Mouse (Mus musculus) G1E (cell line): Measurements from ENCODE around the gene H2-Q1. TPM values are rescaled to one million over a fixed set of nuclear protein-coding genes. Genes with fewer than 3 reads are reported as not detected.
"Not testable (repeated sequence)": the region's sequence is repeated elsewhere in the genome, so short reads cannot be mapped to it uniquely, and the experiment has no call there.

Experiments used
- ATAC-seq: 2 replicates; pipeline ENCODE4 v1.8.0; 2016; ENCODE audit warnings: mild to moderate bottlenecking; ENCODE audit not compliant: insufficient number of reproducible peaks, poor library complexity, low FRiP score, severe bottlenecking; ENCODE audit errors: extremely low read depth
- DNase-seq: peaks from one replicate; pipeline ENCODE4 v3.0.0; 2012; ENCODE audit warnings: low spot score
- H3K27me3 ChIP-seq: 2 replicates; pipeline ENCODE4 v1.6.1; 2012; ENCODE audit warnings: mild to moderate bottlenecking, low read length, inconsistent platforms; ENCODE audit not compliant: insufficient read depth
- H3K36me3 ChIP-seq: replicated peaks from 2 replicates; pipeline ENCODE3; 2012; ENCODE audit warnings: mild to moderate bottlenecking, inconsistent platforms
- H3K4me1 ChIP-seq: 2 replicates; pipeline ENCODE4 v1.6.1; 2012; ENCODE audit warnings: low read depth, low read length, inconsistent platforms, mixed read lengths; ENCODE audit not compliant: insufficient read depth
- H3K4me3 ChIP-seq: 2 replicates; pipeline ENCODE4 v1.5.1; 2012; ENCODE audit warnings: low read depth, mild to moderate bottlenecking, inconsistent platforms, low read length, moderate library complexity, mixed read lengths
- H3K9me3 ChIP-seq: replicated peaks from 2 replicates; pipeline ENCODE4 v1.6.1; 2012; ENCODE audit warnings: inconsistent platforms
- CTCF ChIP-seq: IDR thresholded peaks from 2 replicates; pipeline ENCODE4 v1.5.1; 2012; ENCODE audit warnings: low read depth, low read length, inconsistent platforms, mixed read lengths
- GATA1 ChIP-seq: IDR thresholded peaks from 2 replicates; pipeline ENCODE4 v1.6.1; 2012; ENCODE audit warnings: borderline replicate concordance, low read length, inconsistent platforms, mixed read lengths
- GATA2 ChIP-seq: IDR thresholded peaks from 2 replicates; pipeline ENCODE4 v1.6.1; 2012; ENCODE audit warnings: low read depth, low read length, inconsistent platforms, borderline replicate concordance
- POLR2AphosphoS5 ChIP-seq: IDR thresholded peaks from 2 replicates; pipeline ENCODE4 v1.6.1; 2012; ENCODE audit warnings: low read depth, low read length, inconsistent platforms; ENCODE audit not compliant: insufficient replicate concordance
- TAL1 ChIP-seq: conservative IDR thresholded peaks from 2 replicates; pipeline ENCODE4 v1.6.1; 2012; ENCODE audit warnings: low read depth, low read length, inconsistent platforms, mixed read lengths
- polyA plus RNA-seq: library from polyadenylated mRNA; stranded (reverse); fragments of >175 nt; gene quantifications from 2 replicates; pipeline ENCODE4 v1.2.3, GENCODE M21; 2012
- total RNA-seq, 2 experiments: library from RNA; stranded (forward) in 1 of 2; stranded (reverse) in 1 of 2; fragments of 200-1000 nt in 1 of 2; fragments of >200 nt in 1 of 2; fragmentation: Nextera tagmentation in 1 of 2; gene quantifications; 2 replicates each; pipeline ENCODE4 v1.2.3; 2014 to 2017

Gene H2-Q1
- total and polyA plus RNA-seq, 3 experiments: 0.16 TPM; not detected in 2

GRCm38 (mm10) chr17:35342071-35342671, 22.0 kb downstream of the H2-Q1 start, which contains the start of gene H2-Q2:
Gene H2-Q2 (plus strand): TSS chr17:35342242.
- Histone ChIP-seq H3K27me3 (peaks cover 19% of the 10 kb centered on the region), H3K4me1 (no peaks in the 10 kb centered on the region), H3K4me3 (no peak within 1 kb of the TSS; the same call in 1 of the 2 replicates), H3K9me3 (no peaks in the 10 kb centered on the region), H3K36me3 (no peaks in the 10 kb centered on the region)
- ATAC-seq: no peak
- DNase-seq: no peak
- no peak for TF ChIP-seq GATA1
- no peak for TF ChIP-seq TAL1
- TF ChIP-seq POLR2AphosphoS5: no peak
- TF ChIP-seq CTCF: no peak
- TF ChIP-seq GATA2: no peak

- no peak for ATAC-seq
- H3K27me3 ChIP-seq: peaks cover 19% of the 10 kb centered on the region
- DNase-seq: no peak
- H3K36me3 ChIP-seq: no peaks in the 10 kb centered on the region
- no peak overlapping the region for H3K4me3 ChIP-seq
- H3K9me3 ChIP-seq: no peaks in the 10 kb centered on the region
- TF ChIP-seq GATA2: no peak
- TF ChIP-seq TAL1: no peak
- no peak for TF ChIP-seq POLR2AphosphoS5
- no peak for TF ChIP-seq CTCF
- TF ChIP-seq GATA1: no peak
- H3K4me1 ChIP-seq: no peaks in the 10 kb centered on the region
Observed at GRCm38 (mm10) chr17:35342711-35343476, 22.7 kb downstream of the H2-Q1 start.

- ATAC-seq, H3K4me3 ChIP-seq, DNase-seq, H3K4me1 ChIP-seq, H3K9me3 ChIP-seq, H3K27me3 ChIP-seq, H3K36me3 ChIP-seq: not testable (repeated sequence)
Observed at GRCm38 (mm10) chr17:35347659-35348058, 27.5 kb downstream of the H2-Q1 start.

- not testable (repeated sequence) for H3K27me3 ChIP-seq, H3K36me3 ChIP-seq, H3K4me1 ChIP-seq, ATAC-seq, H3K4me3 ChIP-seq, H3K9me3 ChIP-seq, DNase-seq
Observed at GRCm38 (mm10) chr17:35353275-35353674, 33.1 kb downstream of the H2-Q1 start.

GRCm38 (mm10) chr17:35354071-35354470, 33.9 kb downstream of the H2-Q1 start:
- Histone ChIP-seq H3K9me3 (no peaks in the 10 kb centered on the region), H3K4me1 (no peaks in the 10 kb centered on the region), H3K27me3 (no peaks in the 10 kb centered on the region), H3K4me3 (no peak overlapping the region), H3K36me3 (no peaks in the 10 kb centered on the region)
- no peak for TF ChIP-seq POLR2AphosphoS5
- no peak for TF ChIP-seq CTCF
- no peak for TF ChIP-seq GATA2
- TF ChIP-seq TAL1: no peak
- TF ChIP-seq GATA1: no peak
- ATAC-seq (no peak), DNase-seq (no peak)

- Histone ChIP-seq H3K27me3 (no peaks in the 10 kb centered on the region), H3K4me1 (no peaks in the 10 kb centered on the region), H3K4me3 (no peak overlapping the region), H3K9me3 (no peaks in the 10 kb centered on the region), H3K36me3 (no peaks in the 10 kb centered on the region)
- TF ChIP-seq TAL1: no peak
- TF ChIP-seq CTCF: no peak
- no peak for DNase-seq
- no peak for ATAC-seq
Observed at GRCm38 (mm10) chr17:35357086-35357485, 36.9 kb downstream of the H2-Q1 start.
